Mouse (Mus musculus) heart, adult 9 months (tissue): ENCODE measurements around the gene Olfr508.
"Not testable (repeated sequence)": the region's sequence is repeated elsewhere in the genome, so short reads cannot be mapped to it uniquely, and the experiment has no call there.

ENCODE experiments used
- DNase-seq, 2 experiments: peaks; one replicate each; pipeline ENCODE4 v3.0.0; 2022; ENCODE audit warnings: low spot score in 2 of 2

Olfr508 gene

DNA sequence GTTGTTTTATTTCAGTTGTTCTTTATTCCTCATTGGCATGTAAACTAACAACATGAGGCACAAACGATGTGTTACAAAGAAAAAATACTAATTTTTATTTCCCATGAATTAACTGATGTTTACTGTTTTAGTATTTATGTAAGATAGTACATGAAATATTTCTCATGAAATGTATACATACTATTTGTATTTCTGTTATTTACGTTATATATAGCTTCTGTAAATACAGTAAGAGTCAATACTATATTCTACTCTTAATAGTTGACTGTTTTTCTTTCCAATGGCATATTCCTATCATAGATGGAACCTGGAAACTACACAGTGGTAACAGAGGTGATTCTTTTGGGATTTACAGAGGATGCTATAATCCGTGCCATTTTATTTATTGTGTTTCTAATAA lies at the start of gene Olfr508:
Olfr508 (plus strand) TSS at position 301 of the 400 bp plus-strand sequence.
- DNase-seq = no peak

DNA sequence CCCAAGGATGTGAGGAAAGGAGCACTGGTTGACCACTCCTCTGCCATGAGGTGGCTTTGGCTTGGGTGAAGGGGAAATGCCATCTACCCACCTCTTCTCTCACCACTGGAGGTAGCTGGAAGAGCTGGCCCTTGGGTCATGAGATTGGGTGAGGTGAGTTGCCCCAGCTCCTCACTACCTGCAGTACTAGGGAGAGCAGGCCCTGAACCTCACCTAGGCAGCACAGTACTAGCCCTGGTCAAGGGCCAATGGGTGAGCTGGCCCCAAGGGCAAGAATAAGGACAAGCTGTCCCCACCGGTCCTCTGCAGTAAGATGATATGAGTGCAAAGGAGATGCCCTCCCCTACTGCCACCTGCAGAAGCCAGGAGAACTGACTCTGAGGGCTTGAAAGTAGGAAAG lies 40.0 kb upstream of the Olfr508 start:
- no peak for DNase-seq

DNA sequence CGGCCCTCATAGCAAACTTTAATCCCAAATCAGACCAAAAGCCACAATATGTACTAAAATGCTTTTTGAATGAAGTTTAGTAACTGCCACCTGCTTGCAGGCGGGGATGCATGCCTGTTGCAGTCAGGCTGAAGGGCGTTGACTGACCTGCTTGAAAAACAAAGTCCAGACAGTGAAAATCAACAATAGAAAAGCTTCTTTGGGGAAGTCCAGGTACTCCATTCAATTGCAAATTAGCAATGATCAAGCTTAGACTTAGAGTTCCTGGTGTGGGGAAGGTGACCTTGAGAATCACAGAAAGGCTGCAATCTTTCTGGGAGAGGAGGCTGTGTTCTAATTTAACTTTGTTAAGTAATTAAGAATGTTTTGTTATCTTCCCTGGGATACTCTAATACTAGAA lies 27.9 kb upstream of the Olfr508 start:
- DNase-seq = not testable (repeated sequence)

DNA sequence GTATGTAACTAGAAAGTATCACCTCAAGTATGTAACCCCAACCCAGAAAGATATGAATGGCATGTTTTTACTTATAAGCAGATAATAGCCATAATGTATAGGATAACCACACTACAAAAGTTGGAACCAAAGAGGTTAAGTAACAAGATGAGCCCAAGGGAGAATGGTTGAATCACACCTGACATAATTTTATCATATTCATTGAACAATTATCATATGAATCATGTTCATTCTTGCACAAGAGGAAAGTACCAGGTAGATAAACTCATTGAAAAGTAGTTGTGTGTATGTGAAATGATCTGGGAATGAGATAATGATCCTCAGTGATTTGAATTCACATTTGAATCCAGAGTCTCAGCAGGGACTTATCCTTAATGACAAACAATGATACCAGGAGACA lies 19.3 kb upstream of the Olfr508 start, which contains the start of gene Olfr506:
Olfr506 (plus strand) TSS at position 301 of the 400 bp plus-strand sequence.
- DNase-seq = no peak

DNA sequence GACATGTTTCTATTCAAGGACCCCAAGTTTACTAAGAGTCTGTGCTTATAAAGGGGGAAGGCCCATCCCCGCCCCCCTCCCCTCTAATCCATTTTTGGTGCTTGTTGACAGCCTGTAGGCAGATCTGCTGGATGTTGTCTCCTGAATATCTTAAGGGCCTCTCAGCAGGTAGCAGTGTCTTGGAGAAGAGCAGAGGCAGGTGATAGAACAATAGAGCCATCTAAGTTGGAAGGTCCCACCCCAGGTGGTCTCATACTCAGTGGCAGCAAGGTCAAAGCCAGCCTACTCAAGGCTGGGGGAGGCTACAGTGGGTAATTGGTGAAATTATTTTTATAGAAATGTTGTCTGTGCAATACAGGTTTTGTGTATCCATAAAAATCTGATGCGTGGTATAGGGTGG lies 15.7 kb upstream of the Olfr508 start:
- DNase-seq = no peak

DNA sequence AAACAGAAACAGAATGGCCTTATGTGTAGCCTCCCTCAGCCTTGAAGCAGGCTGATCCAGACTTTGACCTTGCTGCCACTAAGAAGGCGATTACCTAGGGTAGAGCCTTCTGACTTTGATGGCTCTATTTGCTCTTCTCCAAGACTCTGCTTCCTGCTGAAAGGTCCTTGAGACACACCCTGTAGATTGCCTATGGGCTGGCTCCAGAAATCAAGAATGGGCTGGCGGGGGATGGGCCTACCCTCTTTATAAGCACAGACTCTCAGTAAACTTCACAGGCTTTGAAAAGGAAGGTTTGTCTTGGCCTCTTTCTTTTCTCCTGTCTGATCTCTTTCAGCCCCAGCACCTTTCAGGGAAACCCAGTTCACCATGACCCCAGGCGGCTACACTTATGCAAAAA lies 13.0 kb upstream of the Olfr508 start:
- not testable (repeated sequence) for DNase-seq

DNA sequence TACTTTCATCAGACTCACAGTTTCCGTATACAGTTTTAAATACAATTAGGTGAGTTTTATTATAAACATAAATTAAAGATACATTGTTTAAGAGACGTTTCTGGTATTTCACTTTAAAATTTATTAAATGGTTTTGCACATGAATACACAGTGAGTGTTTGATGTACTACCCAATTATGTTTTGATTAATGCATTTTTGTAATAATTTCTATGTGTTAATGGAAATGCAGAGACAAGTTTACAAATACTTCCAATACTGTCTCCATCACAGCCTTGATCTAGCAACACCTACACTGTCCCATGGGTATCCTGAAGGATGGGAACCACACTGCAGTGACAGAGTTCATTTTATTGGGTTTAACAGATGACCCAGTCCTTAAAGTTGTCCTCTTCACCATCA lies 8.3 kb upstream of the Olfr508 start, which contains the start of gene Olfr507:
Olfr507 (plus strand) TSS at position 301 of the 400 bp plus-strand sequence.
- DNase-seq = no peak

DNA sequence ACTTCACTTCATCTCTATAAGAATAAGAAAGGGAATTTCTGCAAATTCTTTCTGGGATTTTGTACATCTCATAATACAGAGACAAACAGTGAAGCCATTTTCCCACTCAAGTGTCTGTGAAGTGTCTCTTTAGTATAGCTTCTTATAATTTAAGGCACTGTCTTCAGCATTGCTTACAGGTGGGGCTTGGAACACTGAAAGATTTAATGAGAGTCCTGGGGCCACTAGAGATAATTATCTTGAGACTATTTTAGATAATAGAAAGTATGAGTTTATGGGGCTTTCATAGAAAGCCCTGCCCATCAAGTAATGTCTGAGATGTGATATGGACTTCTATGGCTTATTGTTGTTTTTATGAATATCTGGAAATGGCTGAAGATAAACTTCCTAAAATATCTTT lies 22.0 kb downstream of the Olfr508 start, which contains the start of gene Olfr509:
Olfr509 (minus strand) TSS at position 101 of the 400 bp plus-strand sequence.
- DNase-seq = no peak

DNA sequence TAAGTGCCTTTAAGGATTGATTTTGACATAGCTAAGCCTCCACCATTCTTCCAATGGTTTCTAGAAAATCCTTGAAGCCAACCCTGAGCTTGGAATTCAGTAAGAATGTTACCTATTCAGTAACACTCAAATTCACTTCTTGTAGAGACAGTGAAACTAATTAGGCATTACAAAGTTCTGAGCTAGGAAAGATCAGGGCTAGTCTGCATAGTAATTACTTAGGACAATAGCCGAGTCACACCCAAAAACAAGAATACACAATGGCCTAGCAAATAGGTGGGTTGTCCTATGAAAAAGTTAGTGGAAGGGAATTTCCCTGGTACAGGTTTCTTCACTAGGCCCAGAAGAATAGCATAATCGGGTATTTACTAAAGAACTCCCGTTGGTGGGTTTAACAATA lies 32.6 kb downstream of the Olfr508 start:
- no peak for DNase-seq

DNA sequence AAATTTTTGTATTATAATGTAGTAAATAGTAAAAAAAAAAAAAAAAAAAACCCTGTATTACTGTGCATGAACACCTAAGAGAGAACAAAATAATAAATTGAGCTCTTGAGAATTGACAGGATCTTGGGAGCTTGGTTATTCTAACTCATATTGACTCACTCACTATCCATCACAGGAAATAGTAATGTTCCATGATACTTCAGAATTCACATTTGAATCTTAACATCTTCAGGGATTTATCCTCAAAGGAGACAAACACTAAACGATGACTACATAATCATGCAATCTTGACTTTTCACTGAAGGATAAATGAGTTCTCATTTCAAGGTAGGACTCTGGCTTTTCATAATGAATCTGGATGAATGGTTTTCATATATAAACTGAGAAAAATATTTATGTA lies 36.3 kb downstream of the Olfr508 start, which contains the start of gene Olfr510:
Olfr510 (plus strand) TSS at position 301 of the 400 bp plus-strand sequence.
- DNase-seq = no peak

DNA sequence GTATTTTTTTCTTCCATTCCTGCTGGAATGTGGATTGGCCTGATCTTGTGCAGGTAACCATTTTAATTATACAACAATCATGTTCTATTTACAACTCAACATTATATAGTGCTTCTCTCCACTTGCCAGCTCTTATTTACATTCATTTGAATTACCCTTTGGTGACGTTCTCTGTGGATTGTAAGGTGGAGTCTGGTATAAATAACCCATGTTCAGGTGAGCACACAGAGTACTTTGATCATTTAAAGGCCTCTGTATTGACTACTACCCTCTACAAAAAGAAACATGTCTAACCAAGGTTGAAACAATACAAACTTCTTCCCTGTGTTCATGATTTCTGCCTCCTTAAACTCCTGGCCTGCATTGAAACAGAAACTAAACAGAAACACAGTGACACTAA lies 41.3 kb downstream of the Olfr508 start:
- no peak for DNase-seq

DNA sequence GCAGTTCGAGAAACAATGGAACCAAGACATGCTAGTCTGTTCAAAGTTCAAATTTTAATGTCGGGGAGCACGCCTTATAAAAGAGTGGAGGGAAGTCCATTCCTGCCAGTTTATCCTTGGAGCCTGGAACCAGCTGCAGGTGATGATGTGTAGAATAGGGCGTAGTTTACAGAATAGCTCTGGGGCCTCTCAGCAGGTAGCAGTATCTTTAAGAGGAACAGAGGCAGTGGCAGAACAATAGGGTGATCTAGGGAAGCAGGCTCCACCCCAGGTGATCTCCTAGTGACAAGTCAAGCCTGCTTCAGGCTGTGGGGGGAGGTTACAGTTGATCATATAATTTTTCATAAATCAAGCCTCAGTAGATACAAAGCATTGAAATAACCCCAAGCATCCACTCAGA lies 49.1 kb downstream of the Olfr508 start:
- no peak for DNase-seq
